Mouse (Mus musculus) urinary bladder, postnatal 25 days (tissue): ENCODE results near the gene Il9r.
A peak's percentile ranks its signal among the peaks of the same experiment; 100 is the strongest.

ENCODE experiments used
- DNase-seq: peaks from one replicate; pipeline ENCODE4 v3.0.0; 2022; ENCODE audit warnings: low spot score

The Il9r gene

DNA sequence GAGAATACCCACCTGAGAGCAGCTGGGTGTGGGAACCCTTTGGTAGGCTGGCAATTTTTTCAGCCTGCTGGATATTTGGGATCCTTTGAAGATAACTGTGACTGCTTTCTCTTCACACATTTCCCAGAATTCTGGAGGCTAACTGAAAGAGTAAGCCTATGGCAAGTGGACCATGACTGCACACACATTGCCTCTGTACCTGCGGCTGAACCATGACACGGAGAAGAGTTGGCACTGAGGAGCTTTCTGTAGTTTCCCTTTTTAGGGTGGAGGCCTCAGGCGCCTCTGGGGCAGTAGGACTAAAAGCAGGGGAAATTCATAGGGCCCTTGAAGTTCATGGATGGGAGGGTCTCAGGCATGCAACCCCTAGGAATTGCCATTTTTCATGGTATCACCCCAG is 40.9 kb downstream of the Il9r start:
- DNase-seq, result no peak

DNA sequence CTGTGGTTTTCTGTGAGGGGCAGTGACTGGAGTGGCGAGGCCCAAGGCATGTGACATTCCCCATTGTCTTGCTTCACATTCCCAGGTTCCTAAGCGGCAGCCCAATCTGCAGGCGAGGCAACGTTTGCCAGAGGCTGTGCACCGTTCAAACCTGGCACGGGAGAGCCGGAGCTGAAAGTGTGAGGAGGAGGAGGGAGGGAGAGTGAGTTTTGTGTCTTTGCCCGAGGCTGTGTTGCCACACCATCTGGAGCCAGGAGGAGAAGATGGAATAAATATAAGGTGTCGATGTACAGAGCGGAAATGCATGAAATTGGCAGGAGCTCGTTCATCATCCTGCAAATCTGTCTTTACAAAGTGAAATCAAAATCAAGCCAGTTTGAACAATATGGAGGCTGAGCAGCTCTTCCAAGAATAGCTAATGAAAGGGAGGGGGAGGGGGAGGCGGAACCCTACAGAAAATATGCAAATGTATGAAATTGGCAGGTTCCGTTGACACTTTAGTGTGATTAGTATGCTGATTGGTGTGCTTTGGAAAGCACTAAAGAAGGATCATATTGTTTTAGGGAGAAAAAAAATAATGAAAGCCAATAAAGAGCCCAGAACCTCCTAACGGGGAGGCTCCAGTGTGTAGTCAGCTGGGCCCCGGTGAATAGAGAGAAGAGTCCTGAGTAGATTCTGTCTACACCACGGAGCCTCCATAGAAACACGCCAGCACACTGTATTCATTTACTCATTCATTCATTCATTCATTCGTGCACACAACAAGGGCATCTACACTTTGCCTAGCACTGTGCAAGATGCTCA is 42.1 kb downstream of the Il9r start:
- no peak for DNase-seq

GRCm38 (mm10) chr11:32156854-32157630 is 43.0 kb downstream of the Il9r start:
- no peak for DNase-seq

DNA sequence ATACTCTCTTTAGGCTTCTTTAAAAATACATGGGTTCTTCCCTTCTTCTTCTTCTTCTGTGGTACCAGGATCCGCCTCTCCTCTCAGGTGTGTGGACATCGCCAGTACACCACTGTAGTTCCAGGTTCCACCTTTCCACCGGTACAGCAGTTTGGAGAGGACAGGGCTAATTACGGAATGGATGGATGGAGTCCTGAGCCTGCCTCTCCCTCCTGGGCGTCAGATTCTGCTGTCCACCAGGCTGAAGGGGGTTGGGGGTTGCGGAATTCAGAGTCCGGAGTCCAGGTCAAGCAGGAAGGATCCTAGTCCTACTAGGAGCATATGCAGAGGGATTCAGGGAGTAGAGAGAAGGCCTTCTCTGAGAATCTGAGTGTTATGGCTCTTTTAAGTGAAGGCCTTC is 46.9 kb downstream of the Il9r start:
- no peak for DNase-seq

- no peak for DNase-seq
Measured at GRCm38 (mm10) chr11:32152814-32153213, 47.3 kb downstream of the Il9r start.

DNA sequence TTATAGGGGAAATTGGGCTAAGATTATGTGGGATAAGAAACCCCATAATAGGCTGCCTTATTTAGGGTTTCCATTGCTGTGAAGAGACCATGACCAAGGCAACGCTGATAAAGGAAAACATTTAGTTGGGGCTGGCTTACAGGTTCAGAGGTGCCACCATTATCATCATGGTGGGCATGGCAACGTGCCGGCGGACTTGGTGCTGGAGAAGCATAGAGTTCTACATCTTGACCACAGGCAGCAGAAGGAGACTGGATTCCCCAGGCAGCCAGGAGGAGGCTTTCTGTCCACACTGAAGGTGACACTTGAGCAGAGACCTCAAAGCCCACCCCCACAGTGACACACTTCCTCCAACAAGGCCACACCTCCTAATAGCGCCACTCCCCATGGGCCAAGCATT is 48.8 kb downstream of the Il9r start:
- DNase-seq, result no peak

GRCm38 (mm10) chr11:32149605-32150004 is 50.5 kb downstream of the Il9r start:
- no peak for DNase-seq

DNA sequence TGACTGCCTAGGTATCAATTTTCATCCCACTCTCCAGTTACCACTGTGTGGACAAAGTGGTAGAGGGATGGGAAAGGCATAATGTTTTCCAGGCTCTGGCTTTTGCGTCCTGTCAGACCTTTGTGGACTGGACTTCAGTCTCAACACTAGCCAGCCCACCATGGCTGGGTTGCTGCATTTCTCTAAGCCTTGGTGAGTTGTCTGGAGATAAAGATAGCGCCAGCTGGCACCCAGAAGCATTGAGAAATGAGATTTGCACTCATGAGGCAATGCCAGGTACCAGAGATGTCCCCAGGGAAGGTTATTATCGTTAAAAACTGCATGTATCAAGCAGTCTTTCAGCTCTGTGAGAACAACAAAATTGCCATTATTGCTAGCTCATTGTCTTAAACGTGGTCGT is 57.3 kb downstream of the Il9r start:
- DNase-seq, result no peak

DNA sequence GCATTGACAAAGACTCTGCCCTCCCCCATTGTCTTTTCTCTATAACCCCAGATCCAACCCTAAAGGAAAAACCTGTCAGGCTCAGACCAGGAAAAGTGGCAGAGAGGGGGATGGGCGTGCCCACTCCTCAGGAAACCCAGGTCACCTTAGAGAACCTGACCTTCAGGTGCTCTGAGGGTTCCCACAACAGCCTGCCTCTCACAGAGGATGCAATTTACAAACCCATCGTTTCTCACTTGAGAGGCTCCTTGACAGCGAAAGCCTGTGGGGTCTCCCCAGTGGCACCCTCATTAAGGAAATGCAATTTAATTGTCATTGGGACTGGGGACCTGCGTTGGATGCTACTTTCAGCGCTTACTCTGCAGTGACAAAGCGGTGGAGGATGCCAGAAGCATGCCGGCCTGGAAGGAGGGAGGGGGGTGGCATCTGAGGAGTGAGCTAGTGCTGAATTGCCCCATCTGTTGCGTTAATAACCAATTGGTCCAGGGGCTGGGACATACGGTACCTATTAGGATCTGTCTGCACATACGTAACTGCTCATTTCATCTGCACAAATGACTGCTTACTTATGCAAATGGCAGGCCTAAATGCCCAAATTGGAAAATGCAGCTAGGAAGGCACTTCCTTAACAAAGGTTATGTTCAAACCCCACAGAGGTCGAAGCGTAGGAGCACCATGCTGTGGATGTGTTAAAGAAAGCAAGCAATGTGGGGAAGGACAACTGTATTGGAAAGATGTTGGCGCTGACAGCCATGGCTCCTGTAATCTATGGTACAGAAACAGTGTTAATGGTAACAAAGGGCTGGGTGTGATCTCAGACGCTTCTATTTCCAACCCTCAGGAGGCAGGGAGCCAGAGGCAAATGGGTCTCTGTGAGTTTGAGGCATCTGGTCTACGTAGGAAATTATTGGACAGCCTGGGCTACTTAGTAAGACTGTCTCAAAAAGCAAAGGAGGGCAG is 58.2 kb downstream of the Il9r start:
- no peak for DNase-seq

DNA sequence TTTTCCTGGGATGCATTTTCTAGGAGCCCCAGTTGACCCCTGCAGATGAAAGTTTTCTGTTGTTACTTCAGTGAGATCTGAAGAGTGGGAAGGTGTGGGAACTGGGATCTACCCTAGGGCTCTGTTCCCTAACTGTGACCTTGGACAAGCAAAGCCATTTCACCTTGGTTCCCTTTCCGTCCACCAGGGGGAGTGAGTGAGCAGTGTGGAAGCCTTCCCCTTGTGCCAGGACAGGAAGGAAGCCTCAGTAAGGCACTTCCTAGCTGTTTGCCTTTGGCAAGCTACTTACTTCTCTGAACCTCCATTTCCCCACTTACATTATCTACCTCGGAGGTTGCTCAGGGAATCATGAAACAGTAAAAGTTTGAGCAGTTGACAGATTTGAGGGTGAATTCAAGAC is 59.0 kb downstream of the Il9r start:
- DNase-seq, result peak; percentile 64

- DNase-seq, result no peak
Measured at GRCm38 (mm10) chr11:32139528-32139961, 60.5 kb downstream of the Il9r start.

DNA sequence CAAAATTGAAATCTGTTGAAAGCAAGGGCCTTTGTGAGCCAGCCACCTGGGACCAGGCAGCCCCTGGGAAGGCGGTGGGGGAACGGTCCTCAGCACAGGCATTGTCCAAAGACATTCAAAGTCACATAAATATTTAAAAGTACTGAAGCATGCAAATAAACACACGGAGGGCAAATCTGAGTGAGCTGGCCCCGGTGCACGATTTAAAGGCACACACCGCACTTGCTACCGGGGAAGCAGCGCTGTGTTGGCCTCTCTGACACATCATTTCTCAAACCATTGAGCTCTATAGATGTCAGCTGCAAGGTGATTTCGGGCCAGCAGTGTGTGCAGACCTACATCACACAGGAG is 61.5 kb downstream of the Il9r start:
- no peak for DNase-seq

DNA sequence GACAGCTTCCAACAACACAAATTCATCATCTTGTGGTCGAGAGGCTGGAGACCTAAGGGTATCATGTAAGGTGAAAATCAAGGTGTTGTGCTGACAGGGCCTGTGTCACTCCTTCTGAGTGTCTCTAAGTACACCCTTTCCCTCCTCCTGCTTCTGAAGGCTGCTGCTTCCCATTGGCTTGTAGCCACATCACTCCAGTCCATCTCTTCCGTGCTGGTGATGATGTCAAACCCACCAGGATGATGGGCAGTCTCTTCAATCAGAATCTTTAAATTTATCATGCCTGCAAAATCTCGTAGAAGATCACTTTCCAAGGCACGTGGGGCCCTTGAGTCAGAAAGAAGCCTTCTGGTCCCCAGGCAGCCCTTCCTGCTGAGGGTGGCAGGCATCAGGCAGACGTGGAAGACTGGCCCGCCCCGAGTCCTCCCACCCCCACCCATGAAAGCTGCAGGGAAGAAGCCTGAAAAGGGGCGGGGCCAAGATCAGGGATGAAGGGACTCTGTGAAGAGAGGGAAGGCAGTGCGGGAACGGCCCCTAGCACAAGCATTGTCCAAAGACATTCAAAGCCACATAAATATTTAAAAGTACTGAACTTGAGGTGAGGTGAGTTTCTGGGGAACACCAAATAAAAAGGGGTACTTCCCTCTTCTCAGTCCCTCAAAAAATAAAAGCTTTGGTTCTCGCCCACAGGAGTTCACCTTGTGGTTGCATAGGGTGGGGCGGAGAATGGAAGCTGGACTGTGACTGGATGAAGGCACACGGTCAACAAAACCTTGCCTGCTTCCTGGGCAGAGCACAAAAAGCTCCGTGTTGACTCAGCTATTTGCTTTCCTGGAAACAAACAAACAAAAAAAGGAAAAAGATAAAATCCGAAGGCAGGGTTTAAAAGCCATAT is 62.1 kb downstream of the Il9r start:
- no peak for DNase-seq
